Comparison of ENCODE assay signal across 8 mouse cellular contexts in the genomic region with DNA sequence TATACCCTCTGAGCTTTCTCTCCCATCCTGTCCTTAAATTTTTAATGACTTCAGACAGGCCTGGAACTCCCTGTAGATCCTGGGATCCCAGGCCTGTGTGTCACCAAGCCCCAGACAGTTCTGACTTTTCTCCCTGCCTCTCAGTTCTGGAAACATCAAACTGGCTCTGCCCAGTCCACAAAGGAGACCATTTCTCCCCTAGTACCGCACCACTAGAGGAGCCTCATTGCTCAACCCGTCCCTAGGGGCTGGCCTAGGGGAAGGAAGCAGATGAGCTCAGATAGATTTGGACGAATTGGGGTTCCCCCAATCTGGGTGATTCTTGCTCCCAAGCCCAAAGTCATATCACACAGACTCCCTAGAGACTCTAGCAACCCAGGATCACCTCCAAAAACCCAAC. TPM values are rescaled to one million over a fixed set of nuclear protein-coding genes. Genes with fewer than 3 reads are reported as not detected.
DNase-seq lines count a peak whose midpoint lies in the region; ATAC-seq and TF ChIP-seq lines count a peak whose summit lies in the region.

No protein-coding gene starts in this region.

- H3K9me3 ChIP-seq in lung, embryonic 16.5 days (ENCODE audit: control insufficient read depth, low read length): no peaks in the 10 kb centered on the region
- H3K9me3 ChIP-seq in embryonic facial prominence, embryonic 10.5 days: no peaks in the 10 kb centered on the region
- H3K9me3 ChIP-seq in hindbrain, embryonic 14.5 days (ENCODE audit: control insufficient read depth, low read length): no peaks in the 10 kb centered on the region
- H3K9me3 ChIP-seq in midbrain, postnatal 0 days (ENCODE audit: low read length): no peaks in the 10 kb centered on the region

- 5% methylated on average over 3 of the region's 3 CpGs for WGBS in lung, embryonic 16.5 days
- 15% methylated on average over 3 of the region's 3 CpGs for WGBS in embryonic facial prominence, embryonic 10.5 days
- 3% methylated on average over 3 of the region's 3 CpGs for WGBS in hindbrain, embryonic 14.5 days
- 16% methylated on average over 3 of the region's 3 CpGs for whole genome bisulfite sequencing in midbrain, postnatal 0 days

- DNase-seq in lung, postnatal 36 days: no peak
- DNase-seq in embryonic facial prominence, embryonic 10.5 days (ENCODE audit: low spot score): no peak
- no peak for DNase-seq in hindbrain, embryonic 14.5 days (ENCODE audit: low spot score)
- no peak for DNase-seq in midbrain, postnatal 0 days (ENCODE audit: low spot score)
- DNase-seq in right cerebral cortex, postnatal 14 days: no peak
- DNase-seq in right cerebral cortex, adult 18-20 months: no peak
- no peak for DNase-seq in ovary, postnatal 36 days (ENCODE audit: low spot score)

- no peaks in the 10 kb centered on the region for H3K36me3 ChIP-seq in lung, embryonic 16.5 days (ENCODE audit: control insufficient read depth, insufficient read depth, low read length)
- H3K36me3 ChIP-seq in embryonic facial prominence, embryonic 10.5 days (replicated peaks): no peaks in the 10 kb centered on the region
- H3K36me3 ChIP-seq in hindbrain, embryonic 14.5 days (replicated peaks; ENCODE audit: control insufficient read depth, insufficient read depth): no peaks in the 10 kb centered on the region
- H3K36me3 ChIP-seq in midbrain, postnatal 0 days (ENCODE audit: insufficient read depth, low read length): no peaks in the 10 kb centered on the region

- no peak overlapping the region; the same call in 1 of the 2 replicates for H3K9ac ChIP-seq in lung, embryonic 16.5 days (ENCODE audit: low read length)
- H3K9ac ChIP-seq in hindbrain, embryonic 14.5 days: no peak overlapping the region
- H3K9ac ChIP-seq in midbrain, postnatal 0 days (replicated peaks; ENCODE audit: low read length, poor library complexity, severe bottlenecking): no peak overlapping the region

- peak overlapping the region; percentile 72; the same call in 1 of the 2 replicates for H3K4me2 ChIP-seq in lung, embryonic 16.5 days (ENCODE audit: low read depth, low read length)
- peak overlapping the region; percentile 39; the same call in 1 of the 2 replicates for H3K4me2 ChIP-seq in hindbrain, embryonic 14.5 days (replicated peaks)
- peak overlapping the region; percentile 39; the same call in 1 of the 2 replicates for H3K4me2 ChIP-seq in midbrain, postnatal 0 days (ENCODE audit: low read depth, low read length, poor library complexity, severe bottlenecking)

- peaks cover 79% of the 10 kb centered on the region for H3K4me1 ChIP-seq in lung, embryonic 16.5 days (replicated peaks; ENCODE audit: control insufficient read depth, insufficient read depth, low read length)
- H3K4me1 ChIP-seq in embryonic facial prominence, embryonic 10.5 days: peaks cover 97% of the 10 kb centered on the region
- H3K4me1 ChIP-seq in hindbrain, embryonic 14.5 days (replicated peaks; ENCODE audit: control insufficient read depth, insufficient read depth, low read length): peaks cover 80% of the 10 kb centered on the region
- H3K4me1 ChIP-seq in midbrain, postnatal 0 days (ENCODE audit: insufficient read depth, low read length): peaks cover 19% of the 10 kb centered on the region

- no peak for TF ChIP-seq CTCF in midbrain, postnatal 0 days (IDR thresholded peaks at IDR 0.05)

- no peaks in the 10 kb centered on the region; the same call in 1 of the 2 replicates for H3K27me3 ChIP-seq in lung, embryonic 16.5 days (ENCODE audit: control insufficient read depth, insufficient read depth, low read depth, low read length)
- H3K27me3 ChIP-seq in embryonic facial prominence, embryonic 10.5 days (replicated peaks; ENCODE audit: low read depth, poor library complexity, severe bottlenecking): peaks cover 93% of the 10 kb centered on the region
- peaks cover 69% of the 10 kb centered on the region for H3K27me3 ChIP-seq in hindbrain, embryonic 14.5 days (ENCODE audit: control insufficient read depth, insufficient read depth, low read length)
- peaks cover 55% of the 10 kb centered on the region for H3K27me3 ChIP-seq in midbrain, postnatal 0 days (ENCODE audit: insufficient read depth, low read length)

- ATAC-seq in lung, embryonic 16.5 days (ENCODE audit: low read depth): no peak
- no peak for ATAC-seq in hindbrain, embryonic 14.5 days (ENCODE audit: low FRiP score)
- ATAC-seq in midbrain, postnatal 0 days (ENCODE audit: low FRiP score): no peak

- no peak overlapping the region for H3K4me3 ChIP-seq in lung, embryonic 16.5 days (ENCODE audit: low read length)
- H3K4me3 ChIP-seq in embryonic facial prominence, embryonic 10.5 days: peak overlapping the region; percentile 59
- no peak overlapping the region for H3K4me3 ChIP-seq in hindbrain, embryonic 14.5 days (replicated peaks; ENCODE audit: low read length)
- H3K4me3 ChIP-seq in midbrain, postnatal 0 days (ENCODE audit: low read depth, low read length): no peak overlapping the region

- H3K27ac ChIP-seq in lung, embryonic 16.5 days (ENCODE audit: low read length): peak overlapping the region; percentile 37; the same call in 1 of the 2 replicates
- peak overlapping the region; percentile 87; the same call in 1 of the 2 replicates for H3K27ac ChIP-seq in embryonic facial prominence, embryonic 10.5 days (replicated peaks)
- no peak overlapping the region for H3K27ac ChIP-seq in hindbrain, embryonic 14.5 days
- H3K27ac ChIP-seq in midbrain, postnatal 0 days (ENCODE audit: low read depth, low read length): no peak overlapping the region

RNA-seq across cellular contexts. Expression of gene Gadd45b, which starts 5.4 kb away (rescaled TPM):
- polyA plus RNA-seq in lung, embryonic 16.5 days (2015; fragmentation: Nextera tagmentation; extraction: Ambion mirVana): 57.3 and 63.6 TPM in 2 replicates
- polyA plus RNA-seq in embryonic facial prominence, embryonic 10.5 days (2016; fragmentation: Nextera tagmentation; extraction: Ambion mirVana): 6.5 and 6.8 TPM in 2 replicates
- polyA plus RNA-seq in hindbrain, embryonic 14.5 days (2014; fragmentation: Nextera tagmentation; extraction: Ambion mirVana): 6.2 and 8.0 TPM in 2 replicates
- total RNA-seq in midbrain, postnatal 0 days (2014; rRNA removed): 3.5 and 7.3 TPM in 2 replicates
- 5.0 and 6.4 TPM in 2 replicates for polyA plus RNA-seq in midbrain, postnatal 0 days (2015; fragmentation: Nextera tagmentation; extraction: Ambion mirVana)

RNA-seq across cellular contexts. Expression of gene Lmnb2, which starts 17.2 kb away (rescaled TPM):
- polyA plus RNA-seq in lung, embryonic 16.5 days (2015; fragmentation: Nextera tagmentation; extraction: Ambion mirVana): 52.6 and 52.7 TPM in 2 replicates
- polyA plus RNA-seq in embryonic facial prominence, embryonic 10.5 days (2016; fragmentation: Nextera tagmentation; extraction: Ambion mirVana): 82.7 and 83.1 TPM in 2 replicates
- polyA plus RNA-seq in hindbrain, embryonic 14.5 days (2014; fragmentation: Nextera tagmentation; extraction: Ambion mirVana): 12.9 and 13.8 TPM in 2 replicates
- 40.2 and 47.3 TPM in 2 replicates for total RNA-seq in midbrain, postnatal 0 days (2014; rRNA removed)
- polyA plus RNA-seq in midbrain, postnatal 0 days (2015; fragmentation: Nextera tagmentation; extraction: Ambion mirVana): 22.6 and 22.7 TPM in 2 replicates

RNA-seq across cellular contexts. Expression of gene Timm13, which starts 34.5 kb away (rescaled TPM):
- polyA plus RNA-seq in lung, embryonic 16.5 days (2015; fragmentation: Nextera tagmentation; extraction: Ambion mirVana): 284 and 297 TPM in 2 replicates
- 349 and 359 TPM in 2 replicates for polyA plus RNA-seq in embryonic facial prominence, embryonic 10.5 days (2016; fragmentation: Nextera tagmentation; extraction: Ambion mirVana)
- 311 and 351 TPM in 2 replicates for polyA plus RNA-seq in hindbrain, embryonic 14.5 days (2014; fragmentation: Nextera tagmentation; extraction: Ambion mirVana)
- 153 and 267 TPM in 2 replicates for total RNA-seq in midbrain, postnatal 0 days (2014; rRNA removed)
- polyA plus RNA-seq in midbrain, postnatal 0 days (2015; fragmentation: Nextera tagmentation; extraction: Ambion mirVana): 362 and 384 TPM in 2 replicates

Comparison
In these comparisons a context has a peak if more than half of its experiments do, and no peak if none do; other contexts are left out.
1. H3K27ac ChIP-seq: peak in lung, embryonic 16.5 days (single experiment) and embryonic facial prominence, embryonic 10.5 days (single experiment); none in hindbrain, embryonic 14.5 days (single experiment) and midbrain, postnatal 0 days (single experiment).
2. Peak in every context shown above with its lines, with median percentiles within 50 percentile points of each other: H3K4me2 ChIP-seq.